Mouse (Mus musculus) layer of hippocampus, adult 18-20 months (tissue): ENCODE measurements at regions not wholly inside any gene's neighbourhood (a gene's known extent, or its start where the extent isn't known, plus 50 kb on each side); places are given as distances from the start of the nearest gene placed in this dataset.

Experiments
- DNase-seq, 2 experiments: peaks; one replicate each; pipeline ENCODE4 v3.0.0; 2022; ENCODE audit warnings: low spot score in 2 of 2

DNA sequence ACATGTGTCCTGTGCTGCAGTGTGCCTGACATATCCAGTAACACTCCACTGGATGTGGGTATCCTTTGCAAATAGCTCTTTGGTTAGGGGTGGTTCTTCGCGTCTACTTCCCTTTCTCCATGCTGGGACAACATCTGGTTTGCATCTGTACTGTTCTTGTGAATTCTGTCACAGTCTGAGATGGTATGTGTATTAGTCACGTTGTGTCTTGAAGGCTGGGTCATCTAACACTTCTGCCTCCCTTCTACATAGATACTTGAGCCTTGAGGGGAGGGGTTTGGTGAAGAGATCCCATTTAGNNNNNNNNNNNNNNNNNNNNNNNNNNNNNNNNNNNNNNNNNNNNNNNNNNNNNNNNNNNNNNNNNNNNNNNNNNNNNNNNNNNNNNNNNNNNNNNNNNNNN is 294.9 kb downstream of the Lmo7 start:
- DNase-seq, result no peak

DNA sequence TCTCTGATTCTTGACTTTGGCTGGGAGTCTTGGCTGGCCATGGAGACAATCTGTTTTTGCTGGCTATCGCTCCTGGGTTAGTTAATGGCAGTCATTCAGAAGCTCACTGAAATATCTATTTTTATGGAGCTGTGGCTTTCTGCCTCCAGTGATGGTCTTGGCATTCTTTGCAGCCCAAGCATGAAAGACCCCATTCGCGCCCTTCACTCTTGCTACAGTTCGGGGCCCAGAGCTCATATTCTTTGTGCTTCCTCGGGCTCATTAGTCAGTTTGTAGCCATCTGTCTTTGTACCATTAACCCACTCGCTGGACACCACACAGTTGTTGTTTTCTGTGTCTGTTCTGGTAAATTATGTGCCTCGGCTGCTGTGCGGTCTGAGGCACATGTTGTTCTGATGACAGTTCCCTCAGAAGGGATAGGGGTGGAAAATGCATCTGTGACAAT is 290.4 kb downstream of the Lmo7 start:
- peak; percentile 22 to 65 for DNase-seq

DNA sequence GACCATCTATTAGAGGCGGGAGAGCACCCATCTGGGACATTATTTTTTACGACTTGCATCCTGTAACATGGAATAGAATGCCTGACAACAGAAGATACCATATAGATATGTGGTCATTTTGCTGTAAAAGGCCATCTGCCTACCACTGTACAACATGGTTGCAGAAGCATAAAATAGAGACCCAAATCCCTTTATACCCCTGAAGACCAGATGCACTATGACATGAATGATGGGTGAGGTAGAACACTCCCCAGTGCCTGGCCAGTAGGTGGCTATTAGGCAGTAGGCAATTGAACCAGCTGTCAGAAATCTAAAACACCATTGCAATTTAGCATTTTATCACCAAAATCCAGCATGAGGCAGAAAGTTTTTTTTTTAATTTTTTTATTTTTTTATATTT is 289.6 kb downstream of the Lmo7 start:
- DNase-seq, result no peak

DNA sequence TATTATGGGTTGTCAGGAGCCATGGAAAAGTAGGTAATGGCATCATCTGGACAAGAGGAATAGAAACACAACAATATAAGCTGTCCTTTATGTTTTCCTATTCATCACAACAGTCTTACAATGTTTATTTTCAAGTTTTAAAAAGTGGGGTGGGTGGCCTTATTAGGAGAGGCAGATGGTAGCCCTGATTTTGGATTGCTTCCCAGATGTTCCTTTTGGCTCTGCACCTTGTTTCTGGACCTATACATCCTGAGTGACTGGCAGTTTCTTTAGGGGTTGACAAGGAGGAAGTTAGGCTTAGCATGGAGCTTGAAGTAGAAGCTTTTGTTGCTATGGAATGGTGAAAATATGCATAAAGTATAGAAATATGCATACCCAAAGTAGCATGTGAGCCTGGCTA is 286.8 kb downstream of the Lmo7 start:
- no peak for DNase-seq

DNA sequence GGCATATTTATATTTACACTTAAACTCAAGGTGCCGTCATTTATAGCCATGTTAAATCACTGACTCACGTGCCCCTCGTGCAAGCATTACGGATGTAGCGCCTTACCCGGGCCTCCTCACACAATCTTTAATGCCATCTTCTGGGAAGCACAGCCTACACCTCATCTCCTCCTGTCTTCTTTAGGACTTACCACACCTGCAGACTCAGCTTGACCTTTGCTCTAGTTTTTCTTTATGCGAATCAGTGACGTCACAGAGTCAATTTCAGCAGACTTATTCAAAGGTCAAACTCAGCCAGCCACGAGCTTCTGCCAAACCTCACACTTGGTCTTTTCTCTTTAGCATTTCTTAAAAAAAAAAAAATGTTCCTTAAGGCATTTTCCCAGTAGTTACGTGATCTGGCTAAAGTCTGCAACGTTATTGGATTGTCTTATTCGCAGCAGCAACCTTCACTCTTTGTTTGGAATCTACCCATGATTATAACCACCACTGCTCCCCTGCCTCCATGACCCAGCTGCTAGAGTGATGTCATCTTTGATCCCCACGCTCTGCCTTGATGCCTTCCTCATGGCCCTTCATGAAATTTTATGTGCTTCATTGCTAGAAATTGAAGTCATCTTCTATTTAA is 285.3 kb downstream of the Lmo7 start:
- DNase-seq, result no peak

DNA sequence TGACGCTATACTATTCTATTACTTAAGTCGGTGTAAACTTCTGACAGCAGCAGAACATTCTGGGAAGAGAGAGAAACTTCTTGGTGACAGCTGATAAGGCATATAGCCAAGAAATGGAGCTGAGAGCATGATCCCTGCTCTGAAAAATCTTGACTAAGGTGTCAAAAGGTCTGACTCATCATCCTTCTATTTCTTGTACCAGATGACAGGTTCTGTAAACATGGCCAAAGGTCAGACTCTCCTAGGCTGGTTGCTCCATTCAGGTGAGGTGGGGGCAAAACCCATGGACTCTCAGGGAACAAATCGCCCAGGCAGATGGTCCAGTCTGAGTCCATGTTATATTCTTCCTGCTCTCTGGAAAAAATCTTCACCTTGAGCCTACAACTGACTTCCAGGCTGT is 283.5 kb downstream of the Lmo7 start:
- no peak for DNase-seq

DNA sequence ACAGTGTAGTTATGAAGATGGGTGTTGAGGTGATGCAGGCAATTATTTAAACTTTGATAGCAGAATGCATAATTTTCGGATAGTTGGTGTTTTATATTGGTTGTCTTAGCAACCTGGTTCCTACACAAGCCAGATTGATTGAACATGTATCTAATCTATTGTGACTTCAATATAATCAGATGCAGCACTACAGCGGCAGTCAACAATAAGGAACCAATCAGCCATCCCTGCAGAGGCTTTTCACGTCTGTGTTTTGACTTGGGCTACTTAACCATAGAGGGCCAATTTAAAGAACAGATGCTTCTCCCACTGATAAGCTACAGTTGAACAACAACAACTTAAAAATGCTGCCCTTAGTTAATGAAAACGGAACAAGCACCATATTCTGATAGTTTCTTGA is 267.8 kb downstream of the Lmo7 start:
- DNase-seq, result no peak

DNA sequence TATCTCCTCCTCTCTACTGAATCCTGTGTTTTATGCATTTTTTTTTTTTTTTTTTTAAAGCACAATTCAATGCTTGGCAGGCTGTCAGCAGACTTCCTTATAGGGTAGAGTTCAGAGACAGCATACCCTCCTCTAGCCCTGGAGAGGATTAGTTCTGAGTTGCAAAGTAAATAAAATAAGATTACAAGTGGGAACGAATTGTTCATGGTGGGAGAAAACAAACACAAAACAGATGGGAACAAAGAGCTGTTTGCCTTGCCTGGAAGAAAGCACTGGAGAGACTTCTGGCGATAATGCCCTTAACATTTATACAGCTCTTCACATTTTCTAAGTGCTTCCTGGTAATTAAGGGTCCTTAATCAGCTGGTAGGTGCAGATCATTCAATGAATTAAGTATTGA is 254.6 kb downstream of the Lmo7 start:
- DNase-seq, result peak in 1 of 2 experiments; percentile 11
